Mouse (Mus musculus): Measurements from ENCODE around the gene Atxn2l. TPM values are rescaled to one million over a fixed set of nuclear protein-coding genes. Genes with fewer than 3 reads are reported as not detected.

Gene Atxn2l
- polyA plus RNA-seq, 1 experiment from 2014 or later: 51.7 TPM

- Histone ChIP-seq H3K4me3 (replicated peaks) (peak within 1 kb of the TSS; percentile 77), H3K27ac (peak within 1 kb of the TSS; percentile 86), H3K4me1 (peaks cover 23% of the 10 kb centered on the region), H3K4me2 (peak within 1 kb of the TSS; percentile 74), H3K9ac (peak within 1 kb of the TSS; percentile 75), H3K36me3 (peaks cover 30% of the 10 kb centered on the region), H3K27me3 (no peaks in the 10 kb centered on the region), H3K9me3 (replicated peaks) (no peaks in the 10 kb centered on the region)
- WGBS: under 1% methylated on average over 32 of the region's 32 CpGs
- peak; percentile 91 for ATAC-seq (replicated peaks; ENCODE audit: low FRiP score)
Observed at GRCm38 (mm10) chr7:126487052-126487483, 16.2 kb downstream of the Atxn2l start, which contains the start of gene Tufm. Gene Tufm (plus strand): TSS chr7:126487361.

- H3K4me1 ChIP-seq: peaks cover 10% of the 10 kb centered on the region
- peak overlapping the region; percentile 42 for H3K4me3 ChIP-seq (replicated peaks)
- no peaks in the 10 kb centered on the region for H3K9me3 ChIP-seq (replicated peaks)
- H3K4me2 ChIP-seq: peak overlapping the region; percentile 83
- peak; percentile 92 for ATAC-seq (replicated peaks; ENCODE audit: low FRiP score)
- no peaks in the 10 kb centered on the region for H3K27me3 ChIP-seq
- H3K27ac ChIP-seq: peak overlapping the region; percentile 91
- under 1% methylated on average over 23 of the region's 23 CpGs for WGBS
- peak overlapping the region; percentile 50; the same call in 1 of the 2 replicates for H3K9ac ChIP-seq
- no peaks in the 10 kb centered on the region for H3K36me3 ChIP-seq
Observed at GRCm38 (mm10) chr7:126482392-126482871, 20.8 kb downstream of the Atxn2l start.

GRCm38 (mm10) chr7:126481699-126482098 is 21.5 kb downstream of the Atxn2l start:
- H3K4me3 ChIP-seq (replicated peaks): no peak overlapping the region
- peaks cover 9% of the 10 kb centered on the region for H3K4me1 ChIP-seq
- no peak overlapping the region; the same call in 1 of the 2 replicates for H3K4me2 ChIP-seq
- no peak overlapping the region for H3K27ac ChIP-seq
- no peaks in the 10 kb centered on the region for H3K9me3 ChIP-seq (replicated peaks)
- no peak for ATAC-seq (replicated peaks; ENCODE audit: low FRiP score)
- H3K27me3 ChIP-seq: no peaks in the 10 kb centered on the region
- H3K9ac ChIP-seq: no peak overlapping the region
- H3K36me3 ChIP-seq: no peaks in the 10 kb centered on the region
- 27% methylated on average over 5 of the region's 5 CpGs for WGBS

- peak within 1 kb of the TSS; percentile 98 for H3K27ac ChIP-seq
- peaks cover 27% of the 10 kb centered on the region for H3K4me1 ChIP-seq
- peak within 1 kb of the TSS; percentile 96 for H3K9ac ChIP-seq
- H3K27me3 ChIP-seq: no peaks in the 10 kb centered on the region
- H3K4me2 ChIP-seq: peak within 1 kb of the TSS; percentile 83
- peak; percentile 93 for ATAC-seq (replicated peaks; ENCODE audit: low FRiP score)
- under 1% methylated on average over 53 of the region's 53 CpGs for WGBS
- no peaks in the 10 kb centered on the region for H3K9me3 ChIP-seq (replicated peaks)
- H3K4me3 ChIP-seq (replicated peaks): peak within 1 kb of the TSS; percentile 97
- peaks cover 30% of the 10 kb centered on the region for H3K36me3 ChIP-seq
Observed at GRCm38 (mm10) chr7:126474993-126475581, 28.1 kb downstream of the Atxn2l start, which contains the start of gene Sh2b1. Gene Sh2b1 (minus strand): TSS chr7:126475424.

GRCm38 (mm10) chr7:126474486-126474955 is 28.7 kb downstream of the Atxn2l start:
- H3K4me3 ChIP-seq (replicated peaks): peak overlapping the region; percentile 97
- WGBS: 0% methylated on average over 27 of the region's 27 CpGs
- H3K36me3 ChIP-seq: peaks cover 35% of the 10 kb centered on the region
- H3K27ac ChIP-seq: peak overlapping the region; percentile 98
- peak overlapping the region; percentile 83 for H3K4me2 ChIP-seq
- H3K27me3 ChIP-seq: no peaks in the 10 kb centered on the region
- peak overlapping the region; percentile 96 for H3K9ac ChIP-seq
- H3K4me1 ChIP-seq: peaks cover 27% of the 10 kb centered on the region
- ATAC-seq (replicated peaks; ENCODE audit: low FRiP score): peak; percentile 63
- H3K9me3 ChIP-seq (replicated peaks): no peaks in the 10 kb centered on the region

GRCm38 (mm10) chr7:126473470-126474086 is 29.7 kb downstream of the Atxn2l start:
- no peak for ATAC-seq (replicated peaks; ENCODE audit: low FRiP score)
- Histone ChIP-seq H3K9me3 (replicated peaks) (no peaks in the 10 kb centered on the region), H3K27ac (no peak overlapping the region), H3K4me2 (peak overlapping the region; percentile 83), H3K4me1 (peaks cover 27% of the 10 kb centered on the region), H3K27me3 (no peaks in the 10 kb centered on the region), H3K4me3 (replicated peaks) (peak overlapping the region; percentile 97), H3K36me3 (peaks cover 45% of the 10 kb centered on the region), H3K9ac (peak overlapping the region; percentile 96)
- 84% methylated on average over 9 of the region's 9 CpGs for WGBS

GRCm38 (mm10) chr7:126472713-126473112 is 30.5 kb downstream of the Atxn2l start:
- Histone ChIP-seq H3K4me1 (peaks cover 27% of the 10 kb centered on the region), H3K9me3 (replicated peaks) (no peaks in the 10 kb centered on the region), H3K4me2 (no peak overlapping the region), H3K4me3 (replicated peaks) (no peak overlapping the region), H3K27ac (no peak overlapping the region), H3K36me3 (peaks cover 53% of the 10 kb centered on the region), H3K27me3 (no peaks in the 10 kb centered on the region), H3K9ac (no peak overlapping the region)
- no peak for ATAC-seq (replicated peaks; ENCODE audit: low FRiP score)
- WGBS: 94% methylated on average over 16 of the region's 16 CpGs

- ATAC-seq (replicated peaks; ENCODE audit: low FRiP score): no peak
- Histone ChIP-seq H3K9ac (no peak overlapping the region), H3K4me2 (no peak overlapping the region)
Observed at GRCm38 (mm10) chr7:126472306-126472705, 30.9 kb downstream of the Atxn2l start.

GRCm38 (mm10) chr7:126471853-126472252 is 31.4 kb downstream of the Atxn2l start:
- 78% methylated on average over 4 of the region's 4 CpGs for WGBS
- no peaks in the 10 kb centered on the region for H3K27me3 ChIP-seq
- peaks cover 27% of the 10 kb centered on the region for H3K4me1 ChIP-seq
- H3K9me3 ChIP-seq (replicated peaks): no peaks in the 10 kb centered on the region
- no peak for ATAC-seq (replicated peaks; ENCODE audit: low FRiP score)
- H3K27ac ChIP-seq: no peak overlapping the region
- H3K9ac ChIP-seq: no peak overlapping the region
- no peak overlapping the region for H3K4me3 ChIP-seq (replicated peaks)
- H3K4me2 ChIP-seq: no peak overlapping the region
- peaks cover 62% of the 10 kb centered on the region for H3K36me3 ChIP-seq

More at GRCm38 (mm10) chr7:126472306-126472705, 30.9 kb downstream of the Atxn2l start:
- Histone ChIP-seq H3K36me3 (peaks cover 58% of the 10 kb centered on the region), H3K4me1 (peaks cover 27% of the 10 kb centered on the region), H3K9me3 (replicated peaks) (no peaks in the 10 kb centered on the region), H3K27ac (no peak overlapping the region), H3K27me3 (no peaks in the 10 kb centered on the region), H3K4me3 (replicated peaks) (no peak overlapping the region)
- 83% methylated on average over 13 of the region's 13 CpGs for WGBS

- Histone ChIP-seq H3K4me3 (replicated peaks) (no peak overlapping the region), H3K36me3 (peaks cover 67% of the 10 kb centered on the region), H3K9ac (no peak overlapping the region), H3K4me2 (no peak overlapping the region), H3K4me1 (peaks cover 27% of the 10 kb centered on the region), H3K27ac (no peak overlapping the region), H3K27me3 (no peaks in the 10 kb centered on the region), H3K9me3 (replicated peaks) (no peaks in the 10 kb centered on the region)
- 89% methylated on average over 5 of the region's 5 CpGs for WGBS
- ATAC-seq (replicated peaks; ENCODE audit: low FRiP score): no peak
Observed at GRCm38 (mm10) chr7:126471361-126471760, 31.9 kb downstream of the Atxn2l start.

GRCm38 (mm10) chr7:126470077-126470476 is 33.2 kb downstream of the Atxn2l start:
- Histone ChIP-seq H3K36me3 (peaks cover 71% of the 10 kb centered on the region), H3K4me3 (replicated peaks) (no peak overlapping the region), H3K4me2 (no peak overlapping the region), H3K27me3 (no peaks in the 10 kb centered on the region), H3K9ac (no peak overlapping the region), H3K4me1 (peaks cover 28% of the 10 kb centered on the region), H3K9me3 (replicated peaks) (no peaks in the 10 kb centered on the region), H3K27ac (no peak overlapping the region)
- ATAC-seq (replicated peaks; ENCODE audit: low FRiP score): no peak
- WGBS: 81% methylated on average over 6 of the region's 6 CpGs
